Mouse (Mus musculus) spleen, adult 2 months (tissue): ENCODE data around the gene Fam32a. TPM values are rescaled to one million over a fixed set of nuclear protein-coding genes. Genes with fewer than 3 reads are reported as not detected.

Source experiments
- DNase-seq, 2 experiments: peaks; one replicate each; pipeline versions ENCODE4 v3.0.0 to v3.0.0-alpha.2; 2012 to 2021; ENCODE audit warnings: low spot score in 2 of 2, low read depth in 1 of 2
- H3K27ac ChIP-seq: fragments of 200-500 bp; 2 replicates; pipeline ENCODE4 v1.5.1; 2012; ENCODE audit warnings: low read length, inconsistent platforms; ENCODE audit not compliant: insufficient read depth
- H3K27me3 ChIP-seq: fragments of 200-500 bp; 2 replicates; pipeline ENCODE4 v1.6.1; 2012; ENCODE audit warnings: mild to moderate bottlenecking, moderate library complexity, low read length, inconsistent platforms; ENCODE audit not compliant: control insufficient read depth, insufficient read depth
- H3K36me3 ChIP-seq: fragments of 200-500 bp; 2 replicates; pipeline ENCODE4 v1.6.1; 2012; ENCODE audit warnings: mild to moderate bottlenecking, low read length, inconsistent platforms; ENCODE audit not compliant: control insufficient read depth, insufficient read depth
- H3K4me1 ChIP-seq: fragments of 200-500 bp; 2 replicates; pipeline ENCODE4 v1.6.1; 2011; ENCODE audit warnings: inconsistent platforms; ENCODE audit not compliant: control insufficient read depth, insufficient read depth, insufficient read length
- H3K4me3 ChIP-seq: fragments of 200-500 bp; 2 replicates; pipeline ENCODE4 v1.5.1; 2011; ENCODE audit warnings: mild to moderate bottlenecking, inconsistent platforms; ENCODE audit not compliant: insufficient read depth, insufficient read length; ENCODE audit errors: extremely low read depth
- CTCF ChIP-seq: fragments of 200-500 bp; IDR thresholded peaks from 2 replicates; pipeline ENCODE4 v1.5.1; 2011; ENCODE audit warnings: mild to moderate bottlenecking, inconsistent platforms; ENCODE audit not compliant: insufficient read depth, insufficient read length, insufficient replicate concordance; ENCODE audit errors: extremely low read depth
- POLR2A ChIP-seq: fragments of 200-500 bp; IDR thresholded peaks from 2 replicates; pipeline ENCODE4 v1.6.1; 2011; ENCODE audit warnings: low read depth, low read length, inconsistent platforms
- WGBS: fragments of 180-500 bp; shearing (Covaris S2); methylation state at CpG from one replicate; pipeline ENCODE4 v1.1.7; 2018; 5-methylcytosine and 5-hydroxymethylcytosine counted together
- polyA plus RNA-seq: library from polyadenylated mRNA; depleted of rRNA; stranded (reverse); fragments of >200 nt; gene quantifications from 2 replicates; pipeline ENCODE4 v1.2.3, GENCODE M21; 2012; rRNA removed

Gene Fam32a
- polyA plus RNA-seq: 29.8 and 31.3 TPM in 2 replicates

DNA sequence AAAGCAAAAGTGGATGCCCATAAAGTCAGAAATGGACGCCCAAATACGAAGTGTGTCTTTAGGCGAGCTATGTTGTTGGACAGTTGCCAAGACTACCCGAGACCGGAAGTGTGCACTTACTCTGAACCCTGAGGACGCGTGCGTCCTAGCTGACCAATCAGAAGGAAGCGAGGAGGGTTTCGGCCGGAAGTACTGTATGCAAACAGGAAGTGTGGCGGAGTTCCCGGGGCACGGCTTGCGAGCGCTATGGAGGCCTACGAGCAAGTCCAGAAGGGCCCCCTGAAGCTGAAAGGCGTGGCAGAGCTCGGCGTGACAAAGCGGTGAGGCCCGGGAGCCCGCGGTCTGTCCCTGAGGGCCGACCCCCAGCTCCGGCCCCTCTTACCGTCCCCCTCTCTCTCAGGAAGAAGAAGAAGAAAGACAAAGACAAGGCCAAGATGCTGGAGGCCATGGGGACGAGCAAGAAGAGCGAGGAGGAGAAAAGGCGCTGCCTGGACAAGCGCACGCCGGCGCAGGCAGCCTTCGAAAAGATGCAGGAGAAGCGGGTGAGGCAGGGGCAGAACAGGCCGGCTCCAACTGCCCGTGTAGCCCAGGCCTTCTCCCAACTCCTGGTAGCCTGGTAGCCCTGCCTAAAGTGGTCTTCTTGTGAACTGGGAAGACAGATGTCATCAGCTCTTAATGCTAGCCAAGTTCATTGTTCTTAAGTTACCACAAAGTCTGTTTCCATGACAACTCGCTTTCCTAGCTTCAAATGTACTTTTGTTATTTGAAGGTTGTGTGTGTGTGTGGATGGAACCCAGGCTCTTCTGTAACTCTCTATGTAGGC is at the start of gene Fam32a:
Gene Fam32a, plus strand, starts transcription at position 190 of the 823 bp plus-strand sequence.
- TF ChIP-seq CTCF: no peak
- no peak for TF ChIP-seq POLR2A
- Histone ChIP-seq H3K27ac (peak within 1 kb of the TSS; percentile 79), H3K4me1 (peaks cover 15% of the 10 kb centered on the region), H3K36me3 (peaks cover 11% of the 10 kb centered on the region), H3K4me3 (peak within 1 kb of the TSS; percentile 76), H3K27me3 (no peaks in the 10 kb centered on the region)
- peak; percentile 87 to 98 for DNase-seq
- WGBS: 15% methylated on average over 39 of the region's 39 CpGs

DNA sequence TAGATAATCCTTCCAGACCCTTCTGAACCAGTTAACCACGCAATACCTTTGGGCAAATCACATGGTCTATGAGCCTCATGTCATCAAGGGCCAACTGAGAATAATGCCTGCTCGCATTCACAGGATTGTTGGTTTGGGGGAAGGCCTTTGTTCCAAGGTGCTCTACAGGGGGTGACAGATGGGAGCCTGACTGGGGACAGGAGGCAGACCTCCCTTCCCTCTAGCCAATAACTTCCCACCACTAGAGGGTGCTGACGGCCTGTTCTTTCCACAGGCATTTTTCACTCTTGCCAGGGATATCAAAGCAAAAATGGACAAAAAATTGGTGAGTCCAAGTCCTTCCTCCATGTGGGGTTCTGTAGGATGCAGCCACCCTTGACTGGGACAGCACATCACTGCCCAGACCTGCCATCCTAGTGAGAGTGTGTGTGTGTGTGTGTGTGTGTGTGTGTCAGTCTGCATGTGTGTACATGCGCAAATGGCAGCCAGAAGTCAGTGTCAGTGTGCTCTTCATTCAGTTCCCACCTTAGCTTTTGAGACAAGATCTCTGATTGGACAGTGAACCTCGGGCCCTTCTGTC is 42.1 kb upstream of the Fam32a start:
- H3K4me3 ChIP-seq: no peak overlapping the region
- 73% methylated on average over 5 of the region's 5 CpGs for WGBS
- no peak for TF ChIP-seq POLR2A
- TF ChIP-seq CTCF: peak; percentile 74; the same call in 1 of the 2 replicates
- DNase-seq: peak; percentile 56 to 76
- H3K36me3 ChIP-seq: peaks cover 64% of the 10 kb centered on the region
- no peaks in the 10 kb centered on the region for H3K27me3 ChIP-seq
- H3K4me1 ChIP-seq: no peaks in the 10 kb centered on the region; the same call in 1 of the 2 replicates
- H3K27ac ChIP-seq: no peak overlapping the region

DNA sequence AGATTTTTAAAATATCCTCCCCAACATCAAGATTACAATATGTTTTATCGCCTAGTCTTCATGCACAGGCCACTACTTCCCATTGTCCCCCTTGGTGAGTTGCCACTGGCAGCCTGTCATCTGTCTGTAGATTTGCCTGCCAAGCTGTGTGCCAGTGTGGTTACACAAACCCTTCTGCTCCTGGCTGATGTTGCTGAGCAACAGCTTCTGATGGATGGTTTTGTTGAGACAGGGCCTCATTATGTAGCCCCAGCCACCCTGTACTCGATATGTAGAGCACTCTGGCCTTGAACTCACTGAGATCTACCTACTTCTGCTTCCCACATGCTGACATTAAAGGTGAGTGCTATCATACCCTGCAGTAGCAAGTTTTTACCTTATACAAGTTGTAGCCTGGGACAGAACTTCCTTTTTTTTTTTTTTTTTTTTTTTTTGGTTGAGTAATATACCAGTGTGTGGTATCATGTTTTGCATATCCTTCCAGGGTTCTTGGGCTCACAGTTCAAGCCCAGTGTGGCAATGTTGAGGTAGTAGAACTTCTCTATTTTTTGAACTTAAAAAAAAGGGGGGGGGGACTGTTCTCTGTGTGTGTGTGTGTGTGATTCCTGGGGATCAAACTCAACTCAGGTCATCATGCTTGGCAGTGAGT is 35.9 kb upstream of the Fam32a start:
- TF ChIP-seq POLR2A (no peak), CTCF (no peak)
- H3K4me1 ChIP-seq: peaks cover 14% of the 10 kb centered on the region; the same call in 1 of the 2 replicates
- H3K27ac ChIP-seq: peak overlapping the region; percentile 78
- H3K27me3 ChIP-seq: no peaks in the 10 kb centered on the region
- WGBS: 29% methylated on average over 2 of the region's 2 CpGs
- DNase-seq: peak; percentile 58 to 69
- peaks cover 21% of the 10 kb centered on the region for H3K36me3 ChIP-seq
- H3K4me3 ChIP-seq: no peak overlapping the region

DNA sequence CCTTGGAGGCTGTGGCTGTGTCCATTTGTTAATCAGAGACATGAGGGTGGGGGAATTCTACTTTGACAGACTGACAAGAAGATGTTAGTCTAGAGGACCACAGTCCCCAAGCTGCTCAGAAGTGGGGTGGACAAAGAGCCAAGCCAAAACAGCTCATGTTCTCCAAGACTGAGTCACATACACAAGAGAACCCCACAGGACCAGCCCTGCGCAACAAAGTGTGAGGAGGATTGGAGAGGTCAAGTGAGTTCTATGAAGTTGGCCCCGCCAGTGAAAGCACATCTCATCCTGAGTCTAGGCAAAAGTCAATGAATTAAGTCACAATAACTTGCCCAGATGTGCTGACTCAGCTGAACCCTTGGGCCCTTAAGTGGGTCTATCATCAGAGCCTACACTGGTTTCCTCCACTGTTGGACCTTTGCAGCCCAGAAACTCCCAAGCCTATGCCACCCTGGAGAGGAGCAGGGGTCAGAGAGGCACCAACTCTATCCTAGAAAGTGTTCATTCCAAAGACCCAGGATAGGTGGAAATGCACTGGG is 31.7 kb upstream of the Fam32a start:
- TF ChIP-seq POLR2A (no peak), CTCF (no peak)
- Histone ChIP-seq H3K4me3 (no peak overlapping the region), H3K27ac (no peak overlapping the region), H3K36me3 (no peaks in the 10 kb centered on the region), H3K27me3 (no peaks in the 10 kb centered on the region), H3K4me1 (peaks cover 16% of the 10 kb centered on the region; the same call in 1 of the 2 replicates)
- 89% methylated on average over 2 of the region's 2 CpGs for WGBS
- DNase-seq: no peak

DNA sequence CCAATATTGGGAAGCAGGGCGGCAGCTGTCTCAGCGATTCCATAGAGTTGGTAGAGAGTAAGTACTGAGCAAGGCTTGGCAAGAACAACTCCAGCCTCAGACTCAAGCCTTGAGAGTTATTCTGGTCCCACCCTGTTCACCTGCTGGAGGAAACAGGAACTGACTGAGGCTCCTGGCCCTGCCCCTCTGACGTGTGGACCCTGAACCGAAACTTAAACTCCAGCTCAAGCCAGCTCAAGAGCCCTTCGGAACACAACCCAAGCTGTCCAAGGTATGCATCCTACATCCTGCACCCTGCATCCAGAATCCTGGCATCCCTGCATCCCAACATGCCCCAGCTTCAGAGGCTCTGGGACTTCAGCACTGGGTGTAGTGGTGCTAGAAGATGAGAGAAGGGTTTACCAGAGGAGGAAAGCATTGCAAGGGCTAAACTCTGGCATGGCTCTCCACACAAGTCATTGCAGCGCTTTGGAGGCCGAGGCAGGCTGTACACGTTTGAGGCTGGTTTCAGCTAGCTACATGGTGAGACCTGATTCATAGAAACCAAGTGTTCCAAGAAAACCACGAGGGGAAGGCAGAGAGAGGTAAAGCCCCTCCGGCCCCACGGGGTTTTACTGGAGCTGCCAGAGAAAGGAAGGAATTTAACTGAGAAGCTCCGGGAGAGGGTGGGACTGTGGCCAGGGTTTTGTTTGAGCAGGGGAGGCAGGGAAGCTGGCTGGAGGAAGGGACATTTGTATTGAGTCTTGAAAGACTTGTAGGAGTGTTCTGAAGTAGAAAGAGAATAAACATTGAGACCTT is 29.9 kb upstream of the Fam32a start, which contains the start of gene Hsh2d:
Gene Hsh2d, plus strand, starts transcription at position 222 of the 798 bp plus-strand sequence.
- DNase-seq: peak; percentile 77 to 85
- peaks cover 6% of the 10 kb centered on the region; the same call in 1 of the 2 replicates for H3K4me1 ChIP-seq
- peak; percentile 80 for TF ChIP-seq POLR2A
- peak; percentile 52; the same call in 1 of the 2 replicates for TF ChIP-seq CTCF
- H3K4me3 ChIP-seq: peak within 1 kb of the TSS; percentile 76
- H3K36me3 ChIP-seq: peaks cover 12% of the 10 kb centered on the region
- 24% methylated on average over 12 of the region's 12 CpGs for WGBS
- H3K27ac ChIP-seq: peak within 1 kb of the TSS; percentile 96
- no peaks in the 10 kb centered on the region for H3K27me3 ChIP-seq

DNA sequence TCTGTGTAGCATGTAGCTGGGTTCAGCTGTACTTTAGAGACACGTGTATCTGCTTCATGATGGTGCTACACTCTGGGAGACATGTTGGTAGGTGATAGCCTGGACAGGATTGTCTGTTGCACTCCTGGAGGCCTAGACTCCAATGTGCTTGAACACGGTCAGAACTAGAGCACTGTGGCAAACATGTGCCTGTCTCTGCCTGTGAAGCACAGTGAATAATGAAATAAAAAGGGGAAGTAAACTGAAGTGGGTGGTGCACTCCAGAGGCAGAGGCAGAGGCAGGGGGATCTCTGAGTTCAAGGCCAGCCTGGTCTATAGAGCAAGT is 29.4 kb upstream of the Fam32a start:
- peaks cover 6% of the 10 kb centered on the region; the same call in 1 of the 2 replicates for H3K4me1 ChIP-seq
- DNase-seq: peak in 1 of 2 experiments; percentile 49
- peak overlapping the region; percentile 96 for H3K27ac ChIP-seq
- TF ChIP-seq POLR2A: no peak; the same call in 1 of the 2 replicates
- no peak for TF ChIP-seq CTCF
- H3K4me3 ChIP-seq: peak overlapping the region; percentile 76
- H3K36me3 ChIP-seq: peaks cover 13% of the 10 kb centered on the region
- WGBS: 4% methylated on average over 2 of the region's 2 CpGs
- H3K27me3 ChIP-seq: no peaks in the 10 kb centered on the region
